Mouse (Mus musculus) forelimb bud, embryonic 11.5 days (tissue): ENCODE measurements around the gene Aip.
"Not testable (repeated sequence)": the region's sequence is repeated elsewhere in the genome, so short reads cannot be mapped to it uniquely, and the experiment has no call there.

Experiments used
- DNase-seq: peaks from one replicate; pipeline ENCODE4 v3.0.0-alpha.2; 2012; ENCODE audit warnings: low read depth, low spot score

Gene Aip

GRCm38 (mm10) chr19:4066280-4066679 is 59.4 kb downstream of the Aip start:
- no peak for DNase-seq

DNA sequence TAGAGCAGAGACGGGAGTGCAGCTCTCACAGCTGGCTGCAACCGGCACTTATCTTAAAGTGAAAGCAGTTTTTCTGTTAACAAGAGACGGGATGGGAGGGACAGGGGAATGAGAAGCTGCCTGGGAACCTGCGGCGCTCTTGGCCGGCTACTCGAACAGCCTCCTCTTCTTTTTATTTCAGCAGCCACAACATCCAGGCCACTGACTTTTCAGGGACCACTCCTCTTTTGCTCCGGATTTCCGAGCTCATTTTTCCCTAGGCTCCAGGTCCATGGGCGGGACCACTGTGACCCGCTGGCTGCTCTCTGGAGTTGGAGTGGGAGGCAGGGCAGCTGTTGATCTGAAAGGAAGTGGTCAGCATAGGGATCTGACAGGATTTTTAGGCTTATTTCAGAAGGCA is 61.2 kb downstream of the Aip start:
- DNase-seq = not testable (repeated sequence)
